Mouse (Mus musculus) CH12.LX (cell line): ENCODE data around the gene Hist1h2bm. TPM values are rescaled to one million over a fixed set of nuclear protein-coding genes. Genes with fewer than 3 reads are reported as not detected.
"Not testable (repeated sequence)": the region's sequence is repeated elsewhere in the genome, so short reads cannot be mapped to it uniquely, and the experiment has no call there.

Source experiments
- DNase-seq: peaks from one replicate; pipeline ENCODE4 v3.0.0-alpha.2; 2013; ENCODE audit errors: extremely low read depth
- H3K27ac ChIP-seq: 2 replicates; pipeline ENCODE4 v1.5.1; 2012; ENCODE audit warnings: low read depth, mild to moderate bottlenecking, control low read depth, moderate library complexity; ENCODE audit not compliant: insufficient read depth
- H3K27me3 ChIP-seq: replicated peaks from 2 replicates; pipeline ENCODE3; 2012; ENCODE audit warnings: inconsistent platforms
- H3K36me3 ChIP-seq, 2 experiments: replicated peaks in 1 of 2; 2 replicates each; pipeline versions ENCODE3 to v1.6.1; 2012; ENCODE audit warnings: inconsistent platforms in 1 of 2, low read length in 1 of 2, mild to moderate bottlenecking in 1 of 2, mixed read lengths in 1 of 2, moderate library complexity in 1 of 2; ENCODE audit not compliant: control insufficient read depth in 1 of 2, insufficient read depth in 1 of 2
- H3K4me1 ChIP-seq, 2 experiments: 2 replicates each; pipeline ENCODE4 v1.6.1; 2012; ENCODE audit warnings: inconsistent platforms in 1 of 2, moderate library complexity in 1 of 2; ENCODE audit not compliant: insufficient read depth in 2 of 2, control insufficient read depth in 1 of 2
- H3K4me2 ChIP-seq: 2 replicates; pipeline ENCODE4 v1.6.1; 2012; ENCODE audit warnings: low read depth, mild to moderate bottlenecking, control low read depth; ENCODE audit not compliant: poor library complexity, insufficient read depth, severe bottlenecking
- H3K4me3 ChIP-seq, 3 experiments: fragments of 150-350 bp in 1 of 3; sonication (generic) in 1 of 3; replicated peaks in 1 of 3; 2 replicates each; pipeline versions ENCODE3 to v1.5.1; 2011 to 2012; ENCODE audit warnings: low read depth in 2 of 3, low read length in 2 of 3, mild to moderate bottlenecking in 2 of 3, moderate library complexity in 2 of 3, control low read depth in 1 of 3, improper control_type of control experiment in 1 of 3, inconsistent platforms in 1 of 3, mixed read lengths in 1 of 3; ENCODE audit not compliant: poor library complexity in 1 of 3
- H3K79me2 ChIP-seq: replicated peaks from 2 replicates; pipeline ENCODE4 v1.6.1; 2012; ENCODE audit warnings: mild to moderate bottlenecking, moderate library complexity; ENCODE audit not compliant: control insufficient read depth, poor library complexity, insufficient read depth, severe bottlenecking; ENCODE audit errors: extremely low read depth
- H3K9ac ChIP-seq: 2 replicates; pipeline ENCODE4 v1.6.1; 2012; ENCODE audit warnings: low read depth, mild to moderate bottlenecking, control low read depth, moderate library complexity; ENCODE audit not compliant: insufficient read depth
- H3K9me3 ChIP-seq: replicated peaks from 2 replicates; pipeline ENCODE3; 2012; ENCODE audit warnings: low read length, inconsistent platforms, mixed read lengths
- CHD1 ChIP-seq: IDR thresholded peaks from 2 replicates; pipeline ENCODE4 v1.6.1; 2012; ENCODE audit warnings: low read depth, low read length, improper control_type of control experiment, inconsistent platforms
- CHD2 ChIP-seq: IDR thresholded peaks from 2 replicates; pipeline ENCODE4 v1.6.1; 2011; ENCODE audit warnings: low read length, improper control_type of control experiment
- E2F4 ChIP-seq: IDR thresholded peaks from 2 replicates; pipeline ENCODE4 v1.6.1; 2011; ENCODE audit warnings: low read depth, low read length, improper control_type of control experiment; ENCODE audit not compliant: insufficient replicate concordance
- ELF1 ChIP-seq: IDR thresholded peaks from 2 replicates; pipeline ENCODE4 v1.6.1; 2014; ENCODE audit warnings: low read depth, mild to moderate bottlenecking, inconsistent platforms, low read length, improper control_type of control experiment
- HCFC1 ChIP-seq: IDR thresholded peaks from 2 replicates; pipeline ENCODE4 v1.6.1; 2012; ENCODE audit warnings: low read depth, mild to moderate bottlenecking, inconsistent platforms, low read length, improper control_type of control experiment
- JUND ChIP-seq: conservative IDR thresholded peaks from 2 replicates; pipeline ENCODE4 v1.6.1; 2011; ENCODE audit warnings: low read depth, low read length, improper control_type of control experiment
- MAZ ChIP-seq: IDR thresholded peaks from 2 replicates; pipeline ENCODE4 v1.6.1; 2012; ENCODE audit warnings: low read depth, mild to moderate bottlenecking, inconsistent platforms, low read length, improper control_type of control experiment, moderate library complexity
- MYC ChIP-seq: IDR thresholded peaks from 2 replicates; pipeline ENCODE4 v1.6.1; 2011; ENCODE audit warnings: low read depth, mild to moderate bottlenecking, improper control_type of control experiment, low read length
- NELFE ChIP-seq: IDR thresholded peaks from 2 replicates; pipeline ENCODE4 v1.6.1; 2011; ENCODE audit warnings: low read depth, low read length, improper control_type of control experiment
- PAX5 ChIP-seq: IDR thresholded peaks from 2 replicates; pipeline ENCODE4 v1.6.1; 2012; ENCODE audit warnings: low read length, inconsistent platforms, mixed read lengths
- POLR2A ChIP-seq: IDR thresholded peaks from 2 replicates; pipeline ENCODE4 v1.6.1; 2011; ENCODE audit warnings: low read depth, mild to moderate bottlenecking, improper control_type of control experiment, low read length
- POLR2AphosphoS2 ChIP-seq: IDR thresholded peaks from 2 replicates; pipeline ENCODE4 v1.6.1; 2011; ENCODE audit warnings: low read depth, low read length, improper control_type of control experiment
- RCOR1 ChIP-seq: conservative IDR thresholded peaks from 2 replicates; pipeline ENCODE4 v1.6.1; 2012; ENCODE audit warnings: low read depth, mild to moderate bottlenecking, inconsistent platforms, low read length, improper control_type of control experiment
- SIN3A ChIP-seq: IDR thresholded peaks from 2 replicates; pipeline ENCODE4 v1.6.1; 2012; ENCODE audit warnings: low read length, improper control_type of control experiment, inconsistent platforms
- TBP ChIP-seq: conservative IDR thresholded peaks from 2 replicates; pipeline ENCODE4 v1.6.1; 2011; ENCODE audit warnings: low read depth, low read length, improper control_type of control experiment
- TCF12 ChIP-seq: IDR thresholded peaks from 2 replicates; pipeline ENCODE4 v1.6.1; 2014; ENCODE audit warnings: low read depth, mild to moderate bottlenecking, inconsistent platforms, low read length, improper control_type of control experiment
- UBTF ChIP-seq: IDR thresholded peaks from 2 replicates; pipeline ENCODE4 v1.6.1; 2012; ENCODE audit warnings: low read depth, mild to moderate bottlenecking, inconsistent platforms, low read length, improper control_type of control experiment, moderate library complexity
- ZC3H11A ChIP-seq: IDR thresholded peaks from 2 replicates; pipeline ENCODE4 v1.6.1; 2012; ENCODE audit warnings: low read depth, mild to moderate bottlenecking, inconsistent platforms, low read length, improper control_type of control experiment
- ZKSCAN1 ChIP-seq: IDR thresholded peaks from 2 replicates; pipeline ENCODE4 v1.6.1; 2012; ENCODE audit warnings: low read depth, inconsistent platforms, low read length, improper control_type of control experiment, borderline replicate concordance
- ZMIZ1 ChIP-seq: IDR thresholded peaks from 2 replicates; pipeline ENCODE4 v1.6.1; 2012; ENCODE audit warnings: low read depth, mild to moderate bottlenecking, inconsistent platforms, low read length, improper control_type of control experiment
- dilution Hi-C: fragments of 300-500 bp; cut with MboI; formaldehyde crosslinking; loops from 2 replicates; pipeline ENCODE4 v1.14.3; 2020; ENCODE audit warnings: low sequenced_read_pairs; ENCODE audit not compliant: extremely low pct_unique_long_range_greater_than_20kb, extremely low pct_ligation_motif_present
- in situ Hi-C: fragments of 300-500 bp; cut with MboI; formaldehyde crosslinking; loops from 3 replicates; pipeline ENCODE4 v1.14.3; 2019; ENCODE audit warnings: low sequenced_read_pairs, low pct_ligation_motif_present, low pct_unique_long_range_greater_than_20kb, mixed read lengths
- polyA plus RNA-seq: library from polyadenylated mRNA; unstranded; fragments of >175 nt; gene quantifications from 2 replicates; pipeline ENCODE4 v1.2.1, GENCODE M21; 2012; ENCODE audit warnings: low read depth; ENCODE audit not compliant: insufficient read length
- total RNA-seq, 2 experiments: library from RNA; depleted of rRNA; stranded (reverse); fragments of 300-350 nt in 1 of 2; fragments of >200 nt in 1 of 2; gene quantifications; 2 replicates each; pipeline ENCODE4 v1.2.3; 2012 to 2014

The Hist1h2bm gene
- total and polyA plus RNA-seq, 3 experiments = 0.87 to 1,804 (median 36.0) TPM

DNA sequence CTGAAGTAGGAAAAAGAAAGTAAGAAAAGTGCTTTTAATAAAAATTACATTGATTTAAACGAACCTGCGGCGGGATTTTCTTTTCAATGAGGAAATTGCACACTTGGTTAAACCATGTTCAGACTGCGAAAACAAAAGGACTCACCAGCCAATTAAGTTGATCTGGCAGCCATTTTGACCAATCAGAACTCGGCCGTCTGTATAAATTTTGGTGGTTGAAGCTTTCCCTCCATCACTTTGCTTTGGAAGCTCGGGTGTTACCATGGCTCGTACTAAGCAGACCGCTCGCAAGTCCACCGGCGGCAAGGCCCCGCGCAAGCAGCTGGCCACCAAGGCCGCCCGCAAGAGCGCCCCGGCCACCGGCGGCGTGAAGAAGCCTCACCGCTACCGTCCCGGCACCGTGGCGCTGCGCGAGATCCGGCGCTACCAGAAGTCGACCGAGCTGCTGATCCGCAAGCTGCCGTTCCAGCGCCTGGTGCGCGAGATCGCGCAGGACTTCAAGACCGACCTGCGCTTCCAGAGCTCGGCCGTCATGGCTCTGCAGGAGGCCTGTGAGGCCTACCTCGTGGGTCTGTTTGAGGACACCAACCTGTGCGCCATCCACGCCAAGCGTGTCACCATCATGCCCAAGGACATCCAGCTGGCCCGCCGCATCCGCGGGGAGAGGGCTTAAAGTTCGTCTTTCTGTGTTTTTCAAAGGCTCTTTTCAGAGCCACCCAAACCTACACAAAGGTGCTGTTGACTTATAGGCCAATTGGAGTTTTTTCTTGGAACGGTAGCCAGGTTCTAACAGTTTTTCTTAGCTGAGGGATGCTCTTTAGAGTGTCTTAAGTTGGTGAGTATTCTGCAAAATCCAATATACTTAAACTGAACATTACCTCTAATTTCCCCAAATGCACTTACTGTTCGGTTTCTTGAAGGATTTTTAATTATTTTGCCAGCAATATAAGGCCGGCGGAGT is 4.2 kb upstream of the Hist1h2bm start, which contains the start of gene Hist1h3h:
TSS of gene Hist1h3h (plus strand) at position 263 of the 961 bp plus-strand sequence.
- H3K36me3 ChIP-seq, H3K9me3 ChIP-seq, dilution Hi-C loops, H3K79me2 ChIP-seq, H3K27me3 ChIP-seq: not testable (repeated sequence)
- TF ChIP-seq ELF1 = 0 out of 2 replicates have a peak, but pooled peaks have one; percentile 32
- TF ChIP-seq ZMIZ1 = peak; percentile 99
- TF ChIP-seq SIN3A = peak; percentile 35; the same call in 1 of the 2 replicates
- TF ChIP-seq HCFC1 = peak; percentile 45
- TF ChIP-seq POLR2A = peak; percentile 91; the same call in 1 of the 2 replicates
- TF ChIP-seq CHD1 = 0 out of 2 replicates have a peak, but pooled peaks have one; percentile 39
- 0 out of 2 replicates have a peak, but pooled peaks have one; percentile 3 for TF ChIP-seq RCOR1
- TF ChIP-seq TCF12 = peak; percentile 74
- TF ChIP-seq E2F4 = 0 out of 2 replicates have a peak, but pooled peaks have one; percentile 74
- peak; percentile 99 for TF ChIP-seq POLR2AphosphoS2
- TF ChIP-seq TBP = peak; percentile 98
- TF ChIP-seq NELFE = peak; percentile 98
- peak; percentile 79 for TF ChIP-seq UBTF
- peak; percentile 71 for TF ChIP-seq CHD2
- DNase-seq = peak; percentile 94
- H3K4me2 ChIP-seq = peak within 1 kb of the TSS; percentile 77
- in situ Hi-C loops = loop anchor here (25.0 kb wide), 2 partner anchors 220 to 330 kb away; partner anchors contain the start of gene Zfp184
- H3K4me1 ChIP-seq = peaks cover 2 to 34% of the 10 kb centered on the region in 2 experiments; a peak in 2 of 4 replicates
- H3K4me3 ChIP-seq = peak within 1 kb of the TSS; percentile 35 to 59 (median 50)
- H3K9ac ChIP-seq = peak within 1 kb of the TSS; percentile 82
- H3K27ac ChIP-seq = peak within 1 kb of the TSS; percentile 95

DNA sequence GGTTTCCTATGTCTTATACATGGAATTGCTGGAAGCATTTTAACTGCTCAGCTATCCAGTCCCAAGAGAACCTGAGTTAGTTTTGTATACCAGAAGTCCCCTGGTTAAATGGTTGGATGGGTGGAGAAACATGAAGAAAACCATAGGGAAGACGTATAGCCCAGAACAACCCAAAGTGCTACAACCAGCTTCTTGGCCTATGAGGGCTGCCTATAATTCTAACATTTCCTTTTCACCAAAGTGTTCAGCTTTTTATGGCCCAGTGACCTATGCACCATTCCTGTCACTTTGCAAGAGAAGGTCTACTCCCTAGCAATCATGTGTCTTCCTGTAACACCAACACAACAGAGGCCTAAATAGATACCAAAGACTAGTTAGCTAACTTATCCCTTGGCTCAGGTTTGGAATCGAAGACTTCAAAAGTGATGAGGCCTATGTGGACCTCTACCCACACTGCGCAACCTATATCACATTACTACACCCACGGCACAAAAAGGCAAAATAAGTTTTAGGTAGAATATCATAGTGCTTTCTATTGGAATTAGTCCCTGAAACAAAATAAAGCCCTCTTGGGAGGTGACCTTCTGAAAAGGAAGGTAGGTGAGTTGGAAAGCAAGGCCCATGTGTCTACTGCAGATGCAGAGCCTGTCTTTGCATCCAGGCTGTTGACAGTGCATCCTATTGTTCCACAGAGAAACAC is 3.3 kb upstream of the Hist1h2bm start:
- dilution Hi-C loops (no loop called here), in situ Hi-C loops (loop anchor here (25.0 kb wide), 2 partner anchors 219 to 331 kb away; partner anchors contain the start of gene Zfp184)
- TF ChIP-seq UBTF (no peak), ELF1 (no peak), MYC (peak; percentile 57; the same call in 1 of the 2 replicates), POLR2A (peak; percentile 78), ZKSCAN1 (no peak), JUND (0 out of 2 replicates have a peak, but pooled peaks have one; percentile 5), ZC3H11A (no peak), TBP (no peak), NELFE (peak; percentile 61; the same call in 1 of the 2 replicates), MAZ (no peak), SIN3A (0 out of 2 replicates have a peak, but pooled peaks have one; percentile 15), POLR2AphosphoS2 (peak; percentile 98), CHD1 (peak; percentile 32; the same call in 1 of the 2 replicates), CHD2 (peak; percentile 9; the same call in 1 of the 2 replicates), PAX5 (no peak), RCOR1 (peak; percentile 39; the same call in 1 of the 2 replicates)
- peak overlapping the region; percentile 88 for H3K27ac ChIP-seq
- no peaks in the 10 kb centered on the region for H3K36me3 ChIP-seq
- DNase-seq = peak; percentile 60
- peaks cover 2 to 37% of the 10 kb centered on the region in 2 experiments; a peak in 2 of 4 replicates for H3K4me1 ChIP-seq
- H3K4me3 ChIP-seq = peak overlapping the region; percentile 32 to 48 (median 45)
- H3K9me3 ChIP-seq = no peaks in the 10 kb centered on the region
- no peaks in the 10 kb centered on the region for H3K79me2 ChIP-seq
- peak overlapping the region; percentile 73 for H3K9ac ChIP-seq
- peak overlapping the region; percentile 77 for H3K4me2 ChIP-seq
- H3K27me3 ChIP-seq = no peaks in the 10 kb centered on the region
